Mouse (Mus musculus) ES-E14 (cell line): ENCODE measurements around the gene Hist1h2ad. TPM values are rescaled to one million over a fixed set of nuclear protein-coding genes. Genes with fewer than 3 reads are reported as not detected.
"Not testable (repeated sequence)": the region's sequence is repeated elsewhere in the genome, so short reads cannot be mapped to it uniquely, and the experiment has no call there.

Experiments used
- DNase-seq: peaks from one replicate; pipeline ENCODE4 v3.0.0-alpha.2; 2013; ENCODE audit warnings: low read depth, low spot score
- H3K27ac ChIP-seq: 2 replicates; pipeline ENCODE4 v1.5.1; 2012; ENCODE audit warnings: low read depth, mild to moderate bottlenecking, low read length, moderate library complexity, mixed read lengths; ENCODE audit not compliant: poor library complexity, insufficient read depth, severe bottlenecking
- H3K36me3 ChIP-seq: 2 replicates; pipeline ENCODE4 v1.6.1; 2012; ENCODE audit warnings: mild to moderate bottlenecking, low read length, moderate library complexity, mixed read lengths; ENCODE audit not compliant: control insufficient read depth, poor library complexity, insufficient read depth, severe bottlenecking
- H3K4me1 ChIP-seq, 2 experiments: fragments of 150-350 bp in 1 of 2; sonication (generic) in 1 of 2; 2 replicates each; pipeline ENCODE4 v1.6.1; 2012; ENCODE audit warnings: low read length in 2 of 2, mild to moderate bottlenecking in 1 of 2, mixed read lengths in 1 of 2; ENCODE audit not compliant: control insufficient read depth in 2 of 2, insufficient read depth in 2 of 2, poor library complexity in 1 of 2
- H3K4me3 ChIP-seq, 2 experiments: fragments of 150-350 bp in 1 of 2; sonication (generic) in 1 of 2; 2 replicates each; pipeline ENCODE4 v1.5.1; 2012; ENCODE audit warnings: low read length in 2 of 2, low read depth in 1 of 2, mild to moderate bottlenecking in 1 of 2, mixed read lengths in 1 of 2; ENCODE audit not compliant: insufficient read depth in 1 of 2, poor library complexity in 1 of 2, severe bottlenecking in 1 of 2
- H3K9ac ChIP-seq: 2 replicates; pipeline ENCODE4 v1.6.1; 2012; ENCODE audit warnings: low read depth, mild to moderate bottlenecking, low read length, mixed read lengths; ENCODE audit not compliant: poor library complexity, insufficient read depth, severe bottlenecking
- H3K9me3 ChIP-seq: fragments of 150-350 bp; sonication (generic); 2 replicates; pipeline ENCODE4 v1.6.1; 2012; ENCODE audit warnings: low read depth, mild to moderate bottlenecking, low read length; ENCODE audit not compliant: control insufficient read depth, insufficient read depth
- CHD2 ChIP-seq: IDR thresholded peaks from 2 replicates; pipeline ENCODE4 v1.6.1; 2014; ENCODE audit warnings: mild to moderate bottlenecking, low read depth, low read length, inconsistent platforms
- HCFC1 ChIP-seq: IDR thresholded peaks from 2 replicates; pipeline ENCODE4 v1.6.1; 2012; ENCODE audit warnings: low read length, inconsistent platforms, borderline replicate concordance; ENCODE audit not compliant: insufficient read depth
- ZNF384 ChIP-seq: IDR thresholded peaks from 2 replicates; pipeline ENCODE4 v1.6.1; 2012; ENCODE audit warnings: low read depth, low read length, inconsistent platforms
- in situ Hi-C, 2 experiments: fragments of 600-800 bp; cut with MboI; formaldehyde crosslinking; loops; one replicate each; pipeline ENCODE4 v1.15.1; 2025; ENCODE audit warnings: low sequenced_read_pairs in 2 of 2, inconsistent platforms in 1 of 2; ENCODE audit not compliant: unreplicated experiment in 2 of 2
- total RNA-seq: library from RNA; depleted of rRNA; stranded (reverse); fragments of 300-350 nt; gene quantifications from 2 replicates; pipeline ENCODE4 v1.2.3, GENCODE M21; 2012

The Hist1h2ad gene
- total RNA-seq, 1 experiment, result 1,000 TPM

DNA sequence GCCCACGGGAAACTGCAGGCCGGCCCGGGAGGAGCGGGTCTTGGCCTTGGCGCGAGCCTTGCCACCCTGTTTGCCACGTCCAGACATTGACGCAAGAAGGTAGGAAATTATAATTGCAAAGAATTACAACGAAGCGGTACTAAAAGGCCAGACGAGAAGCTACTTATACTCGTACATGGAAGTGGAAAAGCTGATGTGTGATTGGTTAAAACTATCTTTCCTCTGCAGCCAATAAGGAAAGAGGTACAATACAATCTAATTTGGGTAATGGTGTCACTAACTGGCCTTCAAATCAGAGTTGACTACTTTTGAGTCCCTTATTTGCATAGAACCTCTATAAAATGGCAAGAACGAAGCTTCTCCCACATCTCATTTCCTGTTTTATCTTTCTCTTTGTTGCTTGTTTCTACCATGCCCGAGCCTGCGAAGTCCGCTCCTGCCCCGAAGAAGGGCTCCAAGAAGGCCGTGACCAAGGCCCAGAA lies 3.1 kb upstream of the Hist1h2ad start, which contains the start of the genes Hist1h2ae and Hist1h2bg:
Hist1h2ae (minus strand) TSS at position 199 of the 482 bp plus-strand sequence.
Hist1h2bg (plus strand) TSS at position 375 of the 482 bp plus-strand sequence.
- in situ Hi-C loops, result loop anchor here (25.0 kb wide), 2 partner anchors 1534 to 1834 kb away; partner anchors contain the start of genes Hist1h4j (in 2 of the 2), Hist1h2ag (in 1 of the 2), Hist1h2ah (in 1 of the 2) and Hist1h2bj (in 1 of the 2)
- Histone ChIP-seq H3K9me3 (no peaks in the 10 kb centered on the region), H3K4me3 (peak within 1 kb of the TSS; percentile 27 to 66), H3K36me3 (no peaks in the 10 kb centered on the region), H3K9ac (peak within 1 kb of the TSS; percentile 67), H3K27ac (peak within 1 kb of the TSS; percentile 92), H3K4me1 (no peaks in the 10 kb centered on the region)
- peak; percentile 79 for DNase-seq
- TF ChIP-seq ZNF384, result no peak
- peak; percentile 80; the same call in 1 of the 2 replicates for TF ChIP-seq CHD2

DNA sequence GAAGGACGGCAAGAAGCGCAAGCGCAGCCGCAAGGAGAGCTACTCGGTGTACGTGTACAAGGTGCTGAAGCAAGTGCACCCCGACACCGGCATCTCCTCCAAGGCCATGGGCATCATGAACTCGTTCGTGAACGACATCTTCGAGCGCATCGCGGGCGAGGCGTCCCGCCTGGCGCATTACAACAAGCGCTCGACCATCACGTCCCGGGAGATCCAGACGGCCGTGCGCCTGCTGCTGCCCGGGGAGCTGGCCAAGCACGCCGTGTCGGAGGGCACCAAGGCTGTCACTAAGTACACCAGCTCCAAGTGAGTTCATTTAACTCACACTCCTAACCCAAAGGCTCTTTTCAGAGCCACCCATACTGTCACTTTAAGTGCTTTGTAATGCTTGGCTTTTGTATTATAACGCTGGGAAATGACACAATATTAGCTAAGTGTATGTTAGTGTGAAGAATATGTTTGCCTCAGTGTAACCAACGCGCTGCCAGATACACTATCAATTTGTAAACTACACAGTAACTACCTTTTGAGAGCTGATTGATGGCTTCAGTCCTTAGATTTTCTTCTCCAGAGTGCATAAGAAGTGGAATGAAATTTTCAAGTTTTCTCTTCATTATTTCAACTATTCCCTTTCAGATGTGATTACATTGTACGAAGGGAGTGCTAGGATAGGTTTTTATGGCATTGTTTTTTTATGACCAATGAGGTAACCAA lies 2.5 kb upstream of the Hist1h2ad start:
- not testable (repeated sequence) for H3K36me3 ChIP-seq, H3K9me3 ChIP-seq, DNase-seq, H3K4me1 ChIP-seq
- in situ Hi-C loops, result loop anchor here (25.0 kb wide), 2 partner anchors 1534 to 1834 kb away; partner anchors contain the start of genes Hist1h4j (in 2 of the 2), Hist1h2ag (in 1 of the 2), Hist1h2ah (in 1 of the 2) and Hist1h2bj (in 1 of the 2)
- H3K4me3 ChIP-seq, result peak overlapping the region; percentile 27 to 66
- TF ChIP-seq CHD2 (peak; percentile 64), HCFC1 (peak; percentile 49; the same call in 1 of the 2 replicates)
- peak overlapping the region; percentile 65 for H3K9ac ChIP-seq
- H3K27ac ChIP-seq, result peak overlapping the region; percentile 77

DNA sequence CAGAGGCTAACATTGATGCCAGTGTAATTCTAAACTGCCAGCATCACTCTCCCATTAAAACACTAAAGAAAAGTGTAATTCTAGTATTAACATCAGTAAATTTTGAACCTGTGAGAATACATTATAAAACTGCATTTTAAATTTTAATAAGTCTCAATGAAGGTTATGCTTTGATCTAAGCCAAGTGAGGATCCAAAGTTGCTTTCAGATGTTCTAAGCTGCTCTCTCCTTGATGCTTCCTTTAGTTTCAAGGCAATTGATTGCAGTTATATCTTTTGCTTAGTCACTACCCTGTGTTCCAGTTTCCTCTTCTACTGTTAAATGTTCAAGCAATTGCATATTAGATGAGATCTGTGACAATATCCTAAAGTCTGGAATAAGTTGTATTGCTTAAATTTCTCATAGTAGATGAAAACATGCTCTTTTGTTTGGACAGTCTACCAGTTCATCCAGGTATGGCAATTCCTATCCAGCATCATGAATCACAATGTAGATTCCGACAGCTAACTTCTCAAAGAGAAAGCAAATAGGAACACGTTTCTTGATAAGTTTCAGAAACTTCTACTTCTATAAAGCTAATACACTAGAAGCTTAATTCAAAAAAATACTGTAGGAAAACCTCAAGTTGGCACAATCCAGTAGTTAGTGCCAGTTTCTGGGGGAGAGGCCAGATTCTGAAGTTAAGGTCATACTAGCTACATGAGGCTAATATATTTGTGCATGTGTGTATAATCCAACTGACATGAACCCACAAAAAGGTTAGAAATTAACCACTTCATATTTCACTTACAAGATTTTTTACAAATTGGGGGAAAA lies 1.8 kb upstream of the Hist1h2ad start:
- TF ChIP-seq ZNF384 (no peak), CHD2 (peak; percentile 52; the same call in 1 of the 2 replicates)
- Histone ChIP-seq H3K4me1 (no peaks in the 10 kb centered on the region), H3K36me3 (no peaks in the 10 kb centered on the region), H3K4me3 (peak overlapping the region; percentile 27 to 66), H3K27ac (peak overlapping the region; percentile 77; the same call in 1 of the 2 replicates), H3K9me3 (no peaks in the 10 kb centered on the region), H3K9ac (peak overlapping the region; percentile 48; the same call in 1 of the 2 replicates)
- in situ Hi-C loops, result loop anchor here (25.0 kb wide), 2 partner anchors 1535 to 1835 kb away; partner anchors contain the start of genes Hist1h4j (in 2 of the 2), Hist1h2ag (in 1 of the 2), Hist1h2ah (in 1 of the 2) and Hist1h2bj (in 1 of the 2)
- DNase-seq, result no peak

DNA sequence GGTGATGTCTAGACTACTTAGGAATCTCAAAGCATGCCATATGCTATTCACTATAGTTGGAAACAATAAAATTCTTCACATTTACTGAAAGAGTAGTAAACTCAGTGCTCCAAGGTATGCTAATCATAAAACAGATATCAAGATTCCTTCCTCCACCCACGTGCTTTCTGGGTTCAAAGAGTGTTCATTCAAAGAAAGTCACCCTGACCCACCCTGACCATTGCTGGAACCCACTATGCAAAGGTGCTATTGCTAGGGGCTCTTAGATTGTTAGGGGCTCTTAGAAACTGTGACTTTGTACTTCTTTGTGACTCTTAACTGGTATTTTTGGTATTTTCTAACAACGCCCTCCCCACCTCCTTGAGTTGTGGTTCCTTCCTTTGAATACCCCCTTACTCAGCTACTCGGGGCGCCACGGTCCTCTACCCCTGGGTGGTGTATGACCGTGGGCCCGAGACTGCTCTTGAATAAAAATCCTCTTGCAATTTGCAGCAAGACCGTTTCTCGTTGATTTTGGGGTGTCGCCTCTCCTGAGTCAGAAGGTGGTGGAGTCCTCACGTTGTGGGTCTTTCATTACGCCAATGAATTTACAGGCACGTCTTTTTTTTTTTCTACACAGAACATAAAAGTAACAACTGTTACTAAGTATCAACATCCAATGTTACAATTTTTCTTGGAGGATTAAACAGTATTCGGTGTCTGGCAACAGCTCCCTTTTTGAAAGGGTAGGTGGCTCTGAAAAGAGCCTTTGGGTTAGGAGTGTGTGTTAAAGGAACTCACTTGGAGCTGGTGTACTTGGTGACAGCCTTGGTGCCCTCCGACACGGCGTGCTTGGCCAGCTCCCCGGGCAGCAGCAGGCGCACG lies 915 bp upstream of the Hist1h2ad start:
- H3K9me3 ChIP-seq, H3K36me3 ChIP-seq, DNase-seq, H3K4me1 ChIP-seq: not testable (repeated sequence)
- Histone ChIP-seq H3K4me3 (peak overlapping the region; percentile 47 to 56), H3K9ac (peak overlapping the region; percentile 85), H3K27ac (peak overlapping the region; percentile 77)
- in situ Hi-C loops, result loop anchor here (25.0 kb wide), 2 partner anchors 1536 to 1836 kb away; partner anchors contain the start of genes Hist1h4j (in 2 of the 2), Hist1h2ag (in 1 of the 2), Hist1h2ah (in 1 of the 2) and Hist1h2bj (in 1 of the 2)

DNA sequence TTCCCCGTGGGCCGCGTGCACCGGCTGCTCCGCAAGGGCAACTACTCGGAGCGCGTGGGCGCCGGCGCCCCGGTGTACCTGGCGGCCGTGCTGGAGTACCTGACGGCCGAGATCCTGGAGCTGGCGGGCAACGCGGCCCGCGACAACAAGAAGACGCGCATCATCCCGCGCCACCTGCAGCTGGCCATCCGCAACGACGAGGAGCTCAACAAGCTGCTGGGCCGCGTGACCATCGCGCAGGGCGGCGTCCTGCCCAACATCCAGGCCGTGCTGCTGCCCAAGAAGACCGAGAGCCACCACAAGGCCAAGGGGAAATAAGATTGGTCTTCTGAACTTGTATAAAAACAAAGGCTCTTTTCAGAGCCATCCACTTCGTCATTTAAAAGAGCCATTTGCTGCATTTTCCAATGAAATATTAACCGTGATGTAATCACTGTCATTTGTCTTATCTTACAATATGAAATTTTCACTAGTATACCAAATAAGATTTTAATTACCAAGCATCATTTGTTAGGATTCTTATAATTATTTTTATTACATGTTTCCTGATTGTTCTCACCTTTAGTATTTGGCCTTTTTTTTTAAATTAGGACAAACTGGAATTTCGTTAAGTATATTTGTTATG lies 477 bp downstream of the Hist1h2ad start:
- H3K27ac ChIP-seq, result peak overlapping the region; percentile 55; the same call in 1 of the 2 replicates
- in situ Hi-C loops, result loop anchor here (25.0 kb wide), 2 partner anchors 1537 to 1837 kb away; partner anchors contain the start of genes Hist1h4j (in 2 of the 2), Hist1h2ag (in 1 of the 2), Hist1h2ah (in 1 of the 2) and Hist1h2bj (in 1 of the 2)
- H3K9me3 ChIP-seq, DNase-seq, H3K4me1 ChIP-seq, H3K36me3 ChIP-seq: not testable (repeated sequence)
- peak overlapping the region; percentile 78; the same call in 1 of the 2 replicates for H3K9ac ChIP-seq
- peak overlapping the region; percentile 40 to 56 for H3K4me3 ChIP-seq
